Mouse (Mus musculus) heart, postnatal 0 days (tissue): ENCODE results near the gene 9130230L23Rik. TPM values are rescaled to one million over a fixed set of nuclear protein-coding genes. Genes with fewer than 3 reads are reported as not detected.
A peak's percentile ranks its signal among the peaks of the same experiment; 100 is the strongest.

Experiments used
- ATAC-seq: fragments of 200-750 bp; cut with Nextera tagmentation; 2 replicates; pipeline ENCODE4 v1.8.0; 2017; ENCODE audit warnings: low read depth, moderate number of reproducible peaks, moderate library complexity; ENCODE audit not compliant: insufficient read depth
- DNase-seq: peaks from one replicate; pipeline ENCODE4 v3.0.0-alpha.2; 2016; ENCODE audit warnings: low spot score
- H3K27ac ChIP-seq: fragments of 300-500 bp; sonication (generic); 2 replicates; pipeline ENCODE4 v1.5.1; 2014; ENCODE audit warnings: low read depth, mild to moderate bottlenecking
- H3K27me3 ChIP-seq: fragments of 300-500 bp; sonication (generic); 2 replicates; pipeline ENCODE4 v1.6.1; 2014; ENCODE audit warnings: low read length, mixed read lengths; ENCODE audit not compliant: control insufficient read depth, insufficient read depth
- H3K36me3 ChIP-seq: fragments of 300-500 bp; sonication (generic); replicated peaks from 2 replicates; pipeline ENCODE4 v1.6.1; 2014; ENCODE audit warnings: low read length, mixed read lengths; ENCODE audit not compliant: control insufficient read depth, insufficient read depth
- H3K4me1 ChIP-seq: fragments of 300-500 bp; sonication (generic); 2 replicates; pipeline ENCODE4 v1.6.1; 2014; ENCODE audit warnings: antibody characterized with exemption; ENCODE audit not compliant: control insufficient read depth, insufficient read depth
- H3K4me2 ChIP-seq: fragments of 300-500 bp; sonication (generic); 2 replicates; pipeline ENCODE4 v1.6.1; 2014; ENCODE audit warnings: low read depth, mild to moderate bottlenecking, low read length, moderate library complexity
- H3K4me3 ChIP-seq: fragments of 300-500 bp; sonication (generic); 2 replicates; pipeline ENCODE4 v1.5.1; 2014; ENCODE audit warnings: low read depth, low read length
- H3K9ac ChIP-seq: fragments of 300-500 bp; sonication (generic); replicated peaks from 2 replicates; pipeline ENCODE4 v1.6.1; 2014; ENCODE audit warnings: low read depth, low read length, mixed read lengths
- H3K9me3 ChIP-seq: fragments of 300-500 bp; sonication (generic); replicated peaks from 2 replicates; pipeline ENCODE4 v1.6.1; 2016; ENCODE audit warnings: low read length; ENCODE audit not compliant: control insufficient read depth
- CTCF ChIP-seq: IDR thresholded peaks from 2 replicates; pipeline ENCODE4 v1.5.1; 2016; ENCODE audit warnings: antibody characterized with exemption, control low read depth, low read depth
- EP300 ChIP-seq: IDR thresholded peaks from 2 replicates; pipeline ENCODE4 v1.6.1; 2016; ENCODE audit warnings: antibody characterized with exemption, low read depth
- WGBS: fragments of 180-500 bp; shearing (Covaris S2); extraction: QIAGEN DNeasy Blood & Tissue Kit; methylation state at CpG from one replicate; pipeline ENCODE4 v1.1.7; 2014; 5-methylcytosine and 5-hydroxymethylcytosine counted together
- polyA plus RNA-seq: library from polyadenylated mRNA; unstranded; fragments of >200 nt; fragmentation: Nextera tagmentation; extraction: Ambion mirVana; gene quantifications from 2 replicates; pipeline ENCODE4 v1.2.1, GENCODE M21; 2015
- total RNA-seq: library from RNA; depleted of rRNA; stranded (reverse); fragments of >200 nt; gene quantifications from 2 replicates; pipeline ENCODE4 v1.2.3, GENCODE M21; 2014; ENCODE audit warnings: low replicate concordance

Gene 9130230L23Rik
- total and polyA plus RNA-seq, 2 experiments from 2014 or later: 0.26 TPM; not detected in 1

GRCm38 (mm10) chr5:65941145-65941544 lies 62.9 kb downstream of the 9130230L23Rik start:
- ATAC-seq (no peak), DNase-seq (no peak)
- Histone ChIP-seq H3K4me1 (no peaks in the 10 kb centered on the region), H3K4me3 (no peak overlapping the region), H3K9ac (no peak overlapping the region), H3K4me2 (no peak overlapping the region), H3K27me3 (no peaks in the 10 kb centered on the region), H3K27ac (no peak overlapping the region), H3K9me3 (no peaks in the 10 kb centered on the region), H3K36me3 (no peaks in the 10 kb centered on the region)
- WGBS: 64% methylated on average over 4 of the region's 4 CpGs
- TF ChIP-seq EP300: no peak
- TF ChIP-seq CTCF: no peak

DNA sequence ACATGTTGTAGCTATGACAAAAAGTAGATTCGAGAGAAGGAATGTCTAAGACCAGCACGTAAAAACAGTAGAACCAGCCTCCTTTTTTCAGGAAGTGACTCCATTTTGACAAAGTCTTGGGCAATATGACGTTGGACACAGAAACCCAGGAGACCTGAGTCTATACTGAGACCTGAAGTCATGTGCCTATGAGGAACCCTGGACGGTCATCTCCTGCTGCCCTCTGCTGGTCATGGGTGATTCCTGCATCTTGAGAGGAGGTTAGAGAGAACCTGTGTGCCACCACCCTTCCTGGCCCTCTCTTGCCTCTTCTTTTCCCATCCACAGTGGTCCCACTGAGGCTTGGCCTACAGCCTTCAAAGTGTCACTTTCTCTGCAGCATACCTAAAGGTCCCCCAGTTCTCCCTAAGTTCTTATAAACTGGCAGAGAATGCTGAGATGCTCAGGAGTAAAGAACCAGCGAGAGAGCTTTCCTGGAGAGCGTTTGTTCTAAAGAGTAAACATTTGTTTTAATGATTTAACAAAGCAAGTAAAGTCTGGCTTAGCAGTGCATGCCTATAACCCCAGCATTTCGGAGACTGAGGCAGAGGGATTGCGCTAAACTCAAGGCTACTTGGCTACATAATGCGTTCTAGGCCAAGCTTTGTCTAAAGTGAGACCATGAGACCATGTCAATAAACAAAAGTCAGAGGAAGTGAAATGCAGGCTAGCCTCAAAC lies 65.9 kb downstream of the 9130230L23Rik start:
- Histone ChIP-seq H3K4me1 (no peaks in the 10 kb centered on the region), H3K36me3 (no peaks in the 10 kb centered on the region), H3K4me2 (no peak overlapping the region), H3K27me3 (no peaks in the 10 kb centered on the region), H3K9ac (no peak overlapping the region), H3K27ac (no peak overlapping the region), H3K9me3 (no peaks in the 10 kb centered on the region), H3K4me3 (no peak overlapping the region)
- DNase-seq (peak; percentile 88), ATAC-seq (peak; percentile 86)
- TF ChIP-seq CTCF: peak; percentile 96
- no peak for TF ChIP-seq EP300
- WGBS: 58% methylated on average over 9 of the region's 9 CpGs

DNA sequence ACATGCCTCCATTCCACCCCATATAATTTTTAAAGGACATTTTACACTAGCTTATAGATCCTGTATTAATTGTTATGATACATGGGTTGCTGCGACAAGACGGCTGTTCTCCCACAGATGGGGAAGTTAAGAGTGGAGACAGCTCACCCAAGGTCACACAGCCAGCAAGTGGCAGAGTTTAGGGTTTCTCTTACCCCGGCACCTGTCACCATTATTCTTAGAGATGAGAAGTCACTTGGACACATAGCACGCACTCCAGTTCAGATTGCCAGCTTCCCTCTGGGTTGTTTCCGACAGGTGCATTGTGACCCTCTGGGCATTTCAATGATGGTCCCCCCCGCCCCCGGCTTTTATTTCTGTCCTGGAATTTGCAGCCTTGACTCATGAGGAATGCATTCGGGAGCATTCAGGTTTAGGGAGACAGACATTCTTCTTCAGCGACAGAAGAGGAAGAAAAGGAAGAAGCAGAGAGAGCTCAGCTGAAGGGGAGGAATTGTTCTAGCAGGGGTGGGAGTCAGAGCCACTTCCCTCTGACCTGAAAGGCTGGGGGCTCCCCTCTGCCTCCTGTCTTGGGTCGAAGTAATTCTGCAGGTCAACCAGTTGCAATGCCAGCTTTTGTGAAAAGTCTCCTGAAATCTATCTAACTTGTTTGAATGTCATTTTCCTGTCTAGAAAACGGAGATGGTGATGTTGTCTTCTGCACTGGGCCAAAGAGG lies 66.9 kb downstream of the 9130230L23Rik start:
- WGBS: 38% methylated on average over 11 of the region's 11 CpGs
- ATAC-seq: no peak
- Histone ChIP-seq H3K4me1 (no peaks in the 10 kb centered on the region), H3K4me2 (peak overlapping the region; percentile 27; the same call in 1 of the 2 replicates), H3K27ac (0 out of 2 replicates have a peak overlapping the region, but pooled peaks have one; percentile 5), H3K27me3 (no peaks in the 10 kb centered on the region), H3K9ac (no peak overlapping the region), H3K9me3 (no peaks in the 10 kb centered on the region), H3K36me3 (no peaks in the 10 kb centered on the region), H3K4me3 (peak overlapping the region; percentile 16; the same call in 1 of the 2 replicates)
- no peak for TF ChIP-seq EP300
- TF ChIP-seq CTCF: no peak
- DNase-seq: no peak

DNA sequence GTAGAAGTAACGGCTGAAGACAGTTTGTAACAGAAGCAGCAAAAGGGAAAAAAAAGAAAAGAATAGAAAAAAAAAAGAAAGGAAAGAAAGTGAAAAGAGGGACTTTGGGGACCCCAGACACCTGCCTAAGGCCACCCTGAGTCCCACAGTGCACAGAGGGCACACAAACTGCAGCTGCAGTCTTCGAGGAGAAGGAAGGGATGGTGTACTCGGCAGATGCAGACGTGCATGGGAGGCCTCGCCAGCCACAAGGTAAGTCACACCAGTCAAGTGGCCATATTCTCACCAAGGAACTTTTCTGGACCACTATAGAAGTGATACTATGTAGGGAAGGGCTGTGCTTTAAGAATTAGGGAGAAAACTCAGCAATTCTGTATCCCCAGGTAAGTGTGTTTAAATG lies 69.3 kb downstream of the 9130230L23Rik start, which contains the start of gene Chrna9:
TSS of gene Chrna9 (plus strand) at position 139 of the 400 bp plus-strand sequence.
- H3K9ac ChIP-seq: no peak within 1 kb of the TSS; the same call in 1 of the 2 replicates
- no peak for ATAC-seq
- H3K4me1 ChIP-seq: no peaks in the 10 kb centered on the region
- peak within 1 kb of the TSS; percentile 24; the same call in 1 of the 2 replicates for H3K4me3 ChIP-seq
- TF ChIP-seq CTCF: no peak
- TF ChIP-seq EP300: no peak
- WGBS: 71% methylated on average over 5 of the region's 5 CpGs
- no peaks in the 10 kb centered on the region for H3K9me3 ChIP-seq
- peak within 1 kb of the TSS; percentile 13; the same call in 1 of the 2 replicates for H3K4me2 ChIP-seq
- no peaks in the 10 kb centered on the region for H3K36me3 ChIP-seq
- DNase-seq: no peak
- H3K27ac ChIP-seq: no peak within 1 kb of the TSS; the same call in 1 of the 2 replicates
- no peaks in the 10 kb centered on the region for H3K27me3 ChIP-seq

DNA sequence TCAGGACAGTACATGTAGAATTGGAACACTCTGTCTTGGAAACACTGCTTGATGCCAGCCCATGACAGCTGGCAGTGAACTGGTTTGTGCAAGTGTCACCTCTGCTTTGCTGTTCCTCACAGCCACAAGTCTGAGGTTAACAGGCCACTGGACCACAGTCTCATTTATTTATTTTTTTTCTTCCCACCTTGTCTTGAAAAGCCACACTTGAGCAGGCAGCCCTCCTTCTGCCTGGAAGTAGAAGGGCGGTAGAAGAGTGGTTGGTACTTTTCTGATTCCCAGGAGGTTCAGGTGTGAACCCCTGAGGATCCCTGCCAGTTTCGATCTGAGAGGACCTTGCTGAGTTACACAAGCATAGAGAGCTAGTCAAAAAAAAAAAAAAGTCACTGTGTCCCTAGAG lies 70.3 kb downstream of the 9130230L23Rik start:
- H3K9me3 ChIP-seq: no peaks in the 10 kb centered on the region
- no peak overlapping the region for H3K4me2 ChIP-seq
- 83% methylated on average over 2 of the region's 2 CpGs for WGBS
- no peak overlapping the region for H3K4me3 ChIP-seq
- H3K4me1 ChIP-seq: no peaks in the 10 kb centered on the region
- no peak for DNase-seq
- no peak overlapping the region for H3K27ac ChIP-seq
- no peak overlapping the region for H3K9ac ChIP-seq
- H3K27me3 ChIP-seq: no peaks in the 10 kb centered on the region
- H3K36me3 ChIP-seq: no peaks in the 10 kb centered on the region
- ATAC-seq: no peak
- TF ChIP-seq EP300: no peak
- no peak for TF ChIP-seq CTCF
